Mouse (Mus musculus) spleen, postnatal 14 days (tissue): ENCODE data around the gene Neu2.

ENCODE experiments used
- DNase-seq, 2 experiments: peaks; one replicate each; pipeline ENCODE4 v3.0.0; 2021 to 2022; ENCODE audit warnings: low spot score in 2 of 2

Gene Neu2

GRCm38 (mm10) chr1:87537008-87537407, 27.3 kb downstream of the Neu2 start:
- no peak for DNase-seq

- peak in 1 of 2 experiments; percentile 10 for DNase-seq
Measured at GRCm38 (mm10) chr1:87541614-87542013, 31.9 kb downstream of the Neu2 start.

DNA sequence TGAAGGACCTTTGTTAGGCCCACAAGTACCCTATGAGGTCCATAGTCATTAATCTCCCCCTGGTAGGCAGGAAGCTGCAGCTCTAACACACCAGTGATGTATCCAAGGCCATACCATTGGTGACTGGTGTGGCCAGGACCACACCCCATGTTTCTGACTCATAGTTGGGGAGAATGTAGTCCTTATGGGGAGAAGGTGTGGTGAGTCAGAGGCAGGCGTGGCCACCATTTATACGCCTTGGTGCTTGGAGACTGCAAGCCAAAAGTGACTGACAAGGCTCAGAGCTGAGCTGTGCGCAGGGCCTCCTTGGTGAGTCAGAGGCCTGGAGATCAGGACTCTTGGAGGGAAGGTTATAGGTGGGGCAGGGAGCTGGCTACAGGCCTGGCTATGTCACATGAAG, 41.3 kb downstream of the Neu2 start:
- DNase-seq: no peak

GRCm38 (mm10) chr1:87553586-87553985, 43.9 kb downstream of the Neu2 start:
- no peak for DNase-seq

GRCm38 (mm10) chr1:87562967-87563366, 53.3 kb downstream of the Neu2 start:
- DNase-seq: no peak

DNA sequence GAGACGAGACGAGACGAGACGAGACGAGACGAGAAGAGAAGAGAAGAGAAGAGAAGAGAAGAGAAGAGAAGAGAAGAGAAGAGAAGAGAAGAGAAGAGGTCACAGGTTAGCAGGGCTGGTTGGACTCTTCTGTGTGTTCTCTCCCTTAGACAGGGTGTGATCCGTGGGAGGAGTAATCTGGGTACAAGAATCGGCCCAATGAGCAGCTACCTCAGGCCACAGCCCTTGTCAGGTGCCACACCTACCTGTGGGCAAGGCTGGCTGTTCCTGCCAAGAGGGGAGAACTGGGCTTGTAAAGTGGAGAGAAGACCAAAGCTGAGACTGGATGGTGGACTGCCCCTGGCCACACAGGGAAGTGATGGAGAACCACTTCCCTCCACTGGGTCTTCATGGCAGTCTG, 56.1 kb downstream of the Neu2 start:
- DNase-seq: no peak

- peak in 1 of 2 experiments; percentile 25 for DNase-seq
Measured at GRCm38 (mm10) chr1:87568398-87568797, 58.7 kb downstream of the Neu2 start.

- DNase-seq: no peak
Measured at GRCm38 (mm10) chr1:87573261-87573660, 63.6 kb downstream of the Neu2 start.

DNA sequence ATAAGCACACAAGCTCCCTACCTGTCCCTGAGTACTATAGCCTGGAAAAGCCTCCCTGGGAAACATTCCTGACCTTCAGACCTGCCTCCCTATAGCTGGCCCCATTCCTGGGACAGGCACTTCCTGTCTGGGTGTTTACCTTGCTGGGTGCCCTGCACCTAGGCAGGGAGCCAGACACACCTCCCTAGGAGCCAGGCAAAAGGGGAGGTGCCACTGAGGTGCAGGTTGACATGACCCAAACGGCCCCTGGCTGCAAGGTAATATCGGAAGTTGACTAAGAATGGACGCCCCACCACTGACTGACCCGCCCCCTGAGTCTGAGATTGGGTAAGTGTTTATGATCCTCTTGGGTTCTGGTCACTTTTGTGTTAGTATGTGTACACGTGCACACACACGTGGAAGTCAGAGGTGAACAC, 64.1 kb downstream of the Neu2 start, which contains the start of gene Ngef:
TSS of gene Ngef (minus strand) at position 71 of the 416 bp plus-strand sequence.
- DNase-seq: no peak

DNA sequence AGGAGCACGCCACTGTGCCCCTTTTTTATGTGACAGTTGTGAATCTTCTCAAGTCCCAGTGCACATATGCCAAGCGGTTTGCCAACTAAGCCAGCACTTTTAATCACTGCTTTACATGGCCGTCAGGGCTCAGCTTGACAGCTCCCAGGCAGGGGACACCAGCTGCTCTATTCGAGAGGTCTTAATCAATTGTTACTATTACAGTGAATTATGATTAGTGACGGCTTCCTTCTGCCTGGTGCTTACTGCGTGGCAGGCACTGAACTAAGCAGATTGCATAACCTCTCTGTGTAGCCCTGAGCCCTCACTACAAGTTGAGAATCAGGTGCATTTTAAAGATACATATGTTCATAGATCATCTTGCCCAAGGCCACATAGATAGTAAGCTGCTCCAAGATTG, 64.7 kb downstream of the Neu2 start:
- no peak for DNase-seq

DNA sequence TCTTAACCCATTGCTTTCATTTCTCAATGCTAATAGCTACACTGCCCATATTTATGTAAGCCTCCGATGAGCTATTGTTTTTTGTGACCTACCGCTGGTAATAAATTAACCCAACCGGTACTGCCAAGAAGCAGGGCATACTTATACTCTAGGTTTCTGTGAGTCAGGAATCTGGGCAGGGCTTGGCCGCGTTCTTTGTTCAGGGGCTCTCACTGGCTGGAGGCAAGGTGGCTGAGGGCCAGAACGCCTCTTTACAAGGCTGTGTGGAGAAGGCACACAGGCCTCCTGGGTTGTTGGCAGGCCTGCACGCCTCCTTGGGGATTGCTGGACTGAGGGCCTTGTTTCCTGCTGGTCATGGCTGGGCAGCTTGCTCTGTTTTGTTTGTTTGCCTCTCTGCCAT, 65.1 kb downstream of the Neu2 start:
- DNase-seq: no peak

GRCm38 (mm10) chr1:87578965-87579364, 69.3 kb downstream of the Neu2 start:
- DNase-seq: no peak

GRCm38 (mm10) chr1:87580824-87581223, 71.1 kb downstream of the Neu2 start:
- DNase-seq: no peak

GRCm38 (mm10) chr1:87589162-87589561, 79.5 kb downstream of the Neu2 start:
- DNase-seq: peak in 1 of 2 experiments; percentile 3

- DNase-seq: no peak
Measured at GRCm38 (mm10) chr1:87589980-87590379, 80.3 kb downstream of the Neu2 start.

GRCm38 (mm10) chr1:87594261-87594660, 84.6 kb downstream of the Neu2 start:
- no peak for DNase-seq

DNA sequence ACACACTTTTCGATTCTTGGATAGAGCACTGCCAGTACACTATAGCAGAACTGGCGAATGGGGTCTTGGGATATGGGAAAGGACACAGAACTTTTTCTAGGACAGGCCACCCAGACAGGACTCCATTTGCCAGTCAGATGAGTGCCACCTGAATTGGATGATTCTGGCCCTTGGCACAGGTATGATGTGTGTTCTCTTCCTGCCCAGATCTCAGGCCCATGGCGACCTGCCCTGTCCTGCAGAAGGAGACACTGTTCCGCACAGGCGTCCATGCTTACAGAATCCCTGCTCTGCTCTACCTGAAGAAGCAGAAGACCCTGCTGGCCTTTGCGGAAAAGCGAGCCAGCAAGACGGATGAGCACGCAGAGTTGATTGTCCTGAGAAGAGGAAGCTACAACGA, 85.0 kb downstream of the Neu2 start:
- DNase-seq: peak in 1 of 2 experiments; percentile 4

DNA sequence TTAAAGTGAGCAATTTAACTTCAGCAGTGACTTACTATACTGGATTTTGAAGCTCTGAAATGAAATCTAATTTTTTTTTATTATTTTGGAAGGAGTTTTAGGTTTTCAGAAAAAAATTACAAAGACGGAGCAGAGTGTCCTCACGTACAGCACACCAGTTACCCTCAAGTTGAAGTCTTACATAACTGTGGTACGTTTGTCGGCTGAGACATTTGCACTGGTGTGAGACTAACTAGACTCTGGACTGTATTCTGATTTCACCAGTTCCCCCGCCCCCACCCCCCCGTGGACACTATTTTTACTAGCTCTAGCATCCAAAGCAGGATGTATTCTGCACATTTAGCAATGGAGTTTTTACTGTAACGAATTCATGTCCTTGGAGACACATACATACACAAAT, 90.8 kb downstream of the Neu2 start:
- DNase-seq: no peak

DNA sequence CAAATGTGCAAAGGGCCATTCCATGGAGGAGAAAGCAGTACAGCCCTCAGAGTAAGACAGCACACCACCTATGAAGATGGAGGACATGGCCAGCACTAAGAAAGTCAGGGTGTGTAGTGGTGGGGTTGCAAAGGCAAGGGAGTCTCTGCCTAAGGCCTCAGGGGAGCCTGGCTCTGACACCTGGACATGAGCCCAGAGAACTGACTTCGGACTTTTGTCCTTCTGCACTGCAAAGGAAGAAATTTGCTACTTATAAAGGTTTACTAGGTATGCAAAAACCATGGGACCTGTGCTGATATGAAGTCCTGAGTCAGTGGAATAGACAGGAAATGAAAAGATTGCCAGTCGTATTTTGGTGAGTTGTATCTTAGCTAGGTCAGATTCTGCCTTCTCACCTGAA, 92.1 kb downstream of the Neu2 start:
- no peak for DNase-seq

- DNase-seq: no peak
Measured at GRCm38 (mm10) chr1:87603389-87603788, 93.7 kb downstream of the Neu2 start.

GRCm38 (mm10) chr1:87605296-87605695, 95.6 kb downstream of the Neu2 start:
- DNase-seq: no peak

- DNase-seq: no peak
Measured at GRCm38 (mm10) chr1:87607385-87608091, 97.8 kb downstream of the Neu2 start.

GRCm38 (mm10) chr1:87608416-87609046, 98.8 kb downstream of the Neu2 start:
- DNase-seq: peak; percentile 61 to 81
